Mouse (Mus musculus): ENCODE data around the gene Ercc2.

DNA sequence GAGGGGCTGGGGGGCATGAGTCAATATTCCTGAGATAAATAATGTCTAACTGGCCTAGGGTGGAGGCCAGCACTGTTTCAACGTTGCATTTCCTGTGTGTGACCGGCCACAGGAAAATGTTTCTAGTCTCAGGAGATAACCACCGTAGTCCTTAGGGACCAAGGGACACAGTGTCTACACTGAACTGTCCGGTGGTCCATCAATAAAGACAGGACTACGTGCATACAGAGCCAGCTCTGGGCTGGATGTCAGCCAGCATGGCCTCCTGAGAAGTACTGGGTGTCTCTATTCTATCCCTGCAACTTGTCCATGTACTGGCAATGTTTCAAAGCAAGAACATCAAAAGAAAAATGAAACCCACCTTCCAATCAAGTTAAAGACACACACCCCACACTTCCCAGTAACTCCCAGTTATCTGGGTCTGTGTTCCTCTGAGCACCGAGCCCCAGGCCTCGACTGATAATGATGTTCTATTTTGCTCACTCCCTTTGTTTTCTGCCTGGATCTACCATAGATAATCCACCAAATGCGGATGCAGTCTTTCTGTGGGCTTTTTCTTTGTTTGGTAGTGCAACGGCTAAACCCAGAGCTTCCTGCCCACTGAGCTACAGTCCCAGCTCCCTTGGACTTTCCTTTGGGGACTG, 59.8 kb downstream of the Ercc2 start:
- TF ChIP-seq TAL1 (IDR thresholded peaks at IDR 0.05; ENCODE audit: low read length) (no peak), GATA1 (IDR thresholded peaks at IDR 0.05; ENCODE audit: low read length) (no peak)

All from erythroblast, embryonic 14.5 days (primary cell).